Mouse (Mus musculus): ENCODE measurements around the gene Tceal5. TPM values are rescaled to one million over a fixed set of nuclear protein-coding genes. Genes with fewer than 3 reads are reported as not detected.
A peak's percentile ranks its signal among the peaks of the same experiment; 100 is the strongest.

Gene Tceal5
- polyA plus RNA-seq, 1 experiment from 2014 or later = 0.31 TPM

DNA sequence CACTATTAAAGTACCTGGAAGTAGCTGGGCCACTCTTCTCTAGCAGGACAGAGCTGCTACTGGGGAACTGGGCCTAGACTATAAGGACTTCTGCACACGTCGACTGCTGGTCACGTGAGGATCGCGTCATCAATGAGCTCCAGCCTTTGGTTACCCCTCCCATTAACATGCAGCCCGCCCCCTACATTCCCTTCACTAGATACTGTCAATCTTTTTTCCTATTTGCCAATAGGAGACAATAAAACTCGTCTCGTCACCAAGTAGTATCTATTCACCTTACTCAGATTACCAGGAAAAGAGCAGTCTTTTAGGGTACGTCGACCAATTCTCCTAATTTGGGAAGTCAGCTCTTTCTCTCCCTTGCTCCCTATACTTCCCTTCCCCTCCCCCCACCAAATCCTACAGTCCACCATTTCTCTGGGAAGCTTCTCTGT, 31.5 kb downstream of the Tceal5 start, which contains the start of gene Tceal8:
TSS of gene Tceal8 (minus strand) at position 225 of the 434 bp plus-strand sequence.
- peak; percentile 37 for DNase-seq (ENCODE audit: low spot score)

DNA sequence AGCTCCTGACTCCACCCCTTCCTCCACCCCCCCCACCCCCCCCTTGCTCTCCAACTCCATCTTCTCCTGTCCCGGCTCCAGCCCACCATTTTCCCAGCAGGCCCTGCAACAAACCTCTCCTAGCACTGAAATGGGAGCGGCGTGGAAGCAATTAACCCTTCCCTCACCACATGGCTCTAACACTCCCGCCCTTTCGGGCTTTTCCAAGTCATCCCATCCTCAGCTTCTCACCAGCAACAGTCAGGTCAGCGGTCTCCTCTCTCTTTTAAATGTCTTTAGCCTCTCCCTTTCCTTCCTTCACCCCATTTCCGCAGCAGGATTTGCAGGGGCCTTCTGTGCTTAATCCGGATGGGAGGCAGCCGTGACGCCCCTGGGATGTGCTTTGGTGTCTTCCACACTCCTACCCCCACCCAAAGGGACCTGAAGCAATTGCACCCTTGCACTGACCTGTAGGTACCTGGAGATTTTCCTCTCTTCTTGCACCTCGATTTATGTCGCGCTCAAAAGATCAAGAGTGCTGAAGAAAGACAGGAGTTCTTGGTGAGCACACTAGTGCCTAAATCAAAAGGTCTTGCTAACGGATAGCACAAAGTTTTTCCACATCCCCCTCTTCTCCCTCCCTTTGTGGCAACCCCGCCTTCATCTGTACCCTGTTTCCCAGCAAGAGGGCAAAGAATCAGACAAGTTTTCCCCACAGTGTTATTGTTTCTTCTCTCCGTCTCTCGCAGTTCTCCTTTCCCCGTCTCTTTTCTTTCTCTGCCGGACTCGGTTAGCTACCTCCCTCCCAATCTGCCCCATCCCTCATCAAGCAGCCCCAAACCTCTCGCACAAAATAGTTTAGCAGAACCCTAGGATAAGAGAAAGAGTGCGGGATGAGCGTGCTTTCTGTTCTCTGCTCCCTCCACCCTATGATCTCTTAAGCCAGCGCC, 32.2 kb downstream of the Tceal5 start:
- DNase-seq (ENCODE audit: low spot score) = no peak

GRCm38 (mm10) chrX:136170625-136171024, 33.1 kb downstream of the Tceal5 start:
- DNase-seq (ENCODE audit: low spot score) = no peak

Small RNA genes within 50 kb of the gene (microRNA-seq; reads per million reads assigned to microRNA genes)
- not detected for gene Mir6383 (ENCODE audit: borderline number of aligned reads)

Other genes with a start within 250 kb of the Tceal5 start
- gene Arxes2, start 210.1 kb downstream of the Tceal5 start, polyA plus RNA-seq (2015; fragmentation: Nextera tagmentation; extraction: Ambion mirVana) = 16.2 and 18.6 TPM in 2 replicates
- 2.6 and 2.7 TPM in 2 replicates for gene Arxes1, start 170.5 kb downstream of the Tceal5 start, polyA plus RNA-seq (2015; fragmentation: Nextera tagmentation; extraction: Ambion mirVana)
- 29.3 and 31.8 TPM in 2 replicates for gene Bex2, start 135.6 kb downstream of the Tceal5 start, polyA plus RNA-seq (2015; fragmentation: Nextera tagmentation; extraction: Ambion mirVana)
- gene Nxf3, start 118.6 kb downstream of the Tceal5 start, polyA plus RNA-seq (2015; fragmentation: Nextera tagmentation; extraction: Ambion mirVana) = 0.05 TPM in 1 of 2 replicates, not detected in the other
- gene Bex4, start 64.9 kb downstream of the Tceal5 start, polyA plus RNA-seq (2015; fragmentation: Nextera tagmentation; extraction: Ambion mirVana) = 3.5 and 3.6 TPM in 2 replicates
- 43.7 and 45.0 TPM in 2 replicates for gene Tceal8, start 31.5 kb downstream of the Tceal5 start, polyA plus RNA-seq (2015; fragmentation: Nextera tagmentation; extraction: Ambion mirVana)
- 0.23 and 0.78 TPM in 2 replicates for gene Tceal7, start 10.9 kb upstream of the Tceal5 start, polyA plus RNA-seq (2015; fragmentation: Nextera tagmentation; extraction: Ambion mirVana)
- 10.2 and 13.8 TPM in 2 replicates for gene Bex1, start 11.6 kb upstream of the Tceal5 start, polyA plus RNA-seq (2015; fragmentation: Nextera tagmentation; extraction: Ambion mirVana)
- 158 and 169 TPM in 2 replicates for gene Tceal9, start 41.2 kb upstream of the Tceal5 start, polyA plus RNA-seq (2015; fragmentation: Nextera tagmentation; extraction: Ambion mirVana)
- gene Bex3, start 66.4 kb upstream of the Tceal5 start, polyA plus RNA-seq (2015; fragmentation: Nextera tagmentation; extraction: Ambion mirVana) = 165 and 185 TPM in 2 replicates

Measured in thymus, postnatal 0 days (tissue).